Mouse (Mus musculus) adrenal gland, adult 2 months (tissue): ENCODE results near the gene Gpr88. TPM values are rescaled to one million over a fixed set of nuclear protein-coding genes. Genes with fewer than 3 reads are reported as not detected.
"Not testable (repeated sequence)": the region's sequence is repeated elsewhere in the genome, so short reads cannot be mapped to it uniquely, and the experiment has no call there.

ENCODE experiments used
- DNase-seq: peaks from one replicate; pipeline ENCODE4 v3.0.0; 2021
- polyA plus RNA-seq: library from polyadenylated mRNA; depleted of rRNA; stranded (reverse); fragments of >200 nt; gene quantifications from 2 replicates; pipeline ENCODE4 v1.2.3, GENCODE M21; 2012
- total RNA-seq, 2 experiments: library from RNA; stranded (reverse); gene quantifications; 2 replicates each; pipeline ENCODE4 v1.2.3; 2021

Gene Gpr88
- total and polyA plus RNA-seq, 3 experiments = 0.52 to 1.9 (median 0.83) TPM

GRCm38 (mm10) chr3:116242685-116243084 is 10.6 kb downstream of the Gpr88 start:
- DNase-seq = no peak

- peak; percentile 8 for DNase-seq
Observed at GRCm38 (mm10) chr3:116237527-116237926, 15.8 kb downstream of the Gpr88 start.

GRCm38 (mm10) chr3:116236856-116237255 is 16.4 kb downstream of the Gpr88 start:
- DNase-seq = no peak

GRCm38 (mm10) chr3:116233515-116233914 is 19.8 kb downstream of the Gpr88 start:
- no peak for DNase-seq

- DNase-seq = no peak
Observed at GRCm38 (mm10) chr3:116232763-116233162, 20.5 kb downstream of the Gpr88 start.

GRCm38 (mm10) chr3:116229336-116229735 is 24.0 kb downstream of the Gpr88 start:
- DNase-seq = no peak

- no peak for DNase-seq
Observed at GRCm38 (mm10) chr3:116228360-116229245, 24.7 kb downstream of the Gpr88 start.

GRCm38 (mm10) chr3:116227383-116227782 is 25.9 kb downstream of the Gpr88 start:
- DNase-seq = no peak

GRCm38 (mm10) chr3:116226915-116227314 is 26.4 kb downstream of the Gpr88 start:
- no peak for DNase-seq

- DNase-seq = peak; percentile 41
Observed at GRCm38 (mm10) chr3:116222511-116223243, 30.6 kb downstream of the Gpr88 start.

GRCm38 (mm10) chr3:116221686-116222010 is 31.7 kb downstream of the Gpr88 start:
- peak; percentile 76 for DNase-seq

- no peak for DNase-seq
Observed at GRCm38 (mm10) chr3:116220980-116221685, 32.2 kb downstream of the Gpr88 start.

- DNase-seq = not testable (repeated sequence)
Observed at GRCm38 (mm10) chr3:116217398-116217797, 35.9 kb downstream of the Gpr88 start.

- DNase-seq = no peak
Observed at GRCm38 (mm10) chr3:116216261-116216660, 37.0 kb downstream of the Gpr88 start.

GRCm38 (mm10) chr3:116211639-116212038 is 41.7 kb downstream of the Gpr88 start:
- DNase-seq = no peak

- DNase-seq = no peak
Observed at GRCm38 (mm10) chr3:116210720-116211121, 42.6 kb downstream of the Gpr88 start.

GRCm38 (mm10) chr3:116209214-116209613 is 44.1 kb downstream of the Gpr88 start:
- no peak for DNase-seq

- no peak for DNase-seq
Observed at GRCm38 (mm10) chr3:116206306-116206834, 46.9 kb downstream of the Gpr88 start.

- no peak for DNase-seq
Observed at GRCm38 (mm10) chr3:116205346-116206219, 47.7 kb downstream of the Gpr88 start.

GRCm38 (mm10) chr3:116204643-116205042 is 48.7 kb downstream of the Gpr88 start:
- DNase-seq = no peak

- DNase-seq = no peak
Observed at GRCm38 (mm10) chr3:116203942-116204341, 49.4 kb downstream of the Gpr88 start.
